Mouse (Mus musculus) forebrain, embryonic 13.5 days (tissue): ENCODE data around the gene Cdh6. TPM values are rescaled to one million over a fixed set of nuclear protein-coding genes. Genes with fewer than 3 reads are reported as not detected.

Experiments
- ATAC-seq: fragments of 200-750 bp; cut with Nextera tagmentation; 2 replicates; pipeline ENCODE4 v1.8.0; 2017
- H3K27ac ChIP-seq: fragments of 300-500 bp; sonication (generic); 2 replicates; pipeline ENCODE4 v1.5.1; 2015; ENCODE audit warnings: inconsistent platforms, mild to moderate bottlenecking, moderate library complexity
- H3K27me3 ChIP-seq: fragments of 300-500 bp; sonication (generic); 2 replicates; pipeline ENCODE4 v1.6.1; 2015; ENCODE audit warnings: mild to moderate bottlenecking, inconsistent platforms
- H3K36me3 ChIP-seq: fragments of 300-500 bp; sonication (generic); 2 replicates; pipeline ENCODE4 v1.6.1; 2015; ENCODE audit warnings: mild to moderate bottlenecking, inconsistent platforms; ENCODE audit not compliant: poor library complexity, severe bottlenecking
- H3K4me1 ChIP-seq: fragments of 300-500 bp; sonication (generic); 2 replicates; pipeline ENCODE4 v1.6.1; 2015; ENCODE audit warnings: inconsistent platforms
- H3K4me2 ChIP-seq: fragments of 300-500 bp; sonication (generic); 2 replicates; pipeline ENCODE4 v1.6.1; 2015; ENCODE audit warnings: inconsistent platforms, mild to moderate bottlenecking, moderate library complexity
- H3K4me3 ChIP-seq: fragments of 300-500 bp; sonication (generic); 2 replicates; pipeline ENCODE4 v1.5.1; 2015; ENCODE audit warnings: mild to moderate bottlenecking, inconsistent platforms
- H3K9ac ChIP-seq: fragments of 300-500 bp; sonication (generic); 2 replicates; pipeline ENCODE4 v1.6.1; 2015; ENCODE audit warnings: mild to moderate bottlenecking, inconsistent platforms
- H3K9me3 ChIP-seq: fragments of 300-500 bp; sonication (generic); replicated peaks from 2 replicates; pipeline ENCODE4 v1.6.1; 2016; ENCODE audit warnings: inconsistent platforms
- WGBS: fragments of 180-500 bp; shearing (Covaris S2); methylation state at CpG from one replicate; pipeline ENCODE4 v1.1.7; 2015; 5-methylcytosine and 5-hydroxymethylcytosine counted together
- polyA plus RNA-seq: library from polyadenylated mRNA; unstranded; fragments of >200 nt; fragmentation: Nextera tagmentation; extraction: Ambion mirVana; gene quantifications from 2 replicates; pipeline ENCODE4 v1.2.1, GENCODE M21; 2015

The Cdh6 gene
- polyA plus RNA-seq, 1 experiment from 2014 or later = 9.1 TPM

- H3K9me3 ChIP-seq = no peaks in the 10 kb centered on the region
- no peak overlapping the region for H3K27ac ChIP-seq
- no peaks in the 10 kb centered on the region for H3K4me1 ChIP-seq
- no peaks in the 10 kb centered on the region for H3K36me3 ChIP-seq
- no peak overlapping the region for H3K4me2 ChIP-seq
- no peak overlapping the region for H3K9ac ChIP-seq
- 63% methylated on average over 8 of the region's 8 CpGs for WGBS
- H3K4me3 ChIP-seq = no peak overlapping the region
- no peak for ATAC-seq
- no peaks in the 10 kb centered on the region for H3K27me3 ChIP-seq
Measured at GRCm38 (mm10) chr15:13181430-13181829, 8.0 kb upstream of the Cdh6 start.

GRCm38 (mm10) chr15:13181014-13181413, 7.5 kb upstream of the Cdh6 start:
- H3K9me3 ChIP-seq = no peaks in the 10 kb centered on the region
- peak; percentile 52 for ATAC-seq
- no peak overlapping the region for H3K4me2 ChIP-seq
- no peak overlapping the region for H3K27ac ChIP-seq
- peaks cover 2% of the 10 kb centered on the region for H3K27me3 ChIP-seq
- no peak overlapping the region for H3K9ac ChIP-seq
- no peak overlapping the region for H3K4me3 ChIP-seq
- 37% methylated on average over 4 of the region's 4 CpGs for WGBS
- no peaks in the 10 kb centered on the region for H3K4me1 ChIP-seq
- no peaks in the 10 kb centered on the region for H3K36me3 ChIP-seq

- no peak for ATAC-seq
- H3K4me2 ChIP-seq = no peak overlapping the region
- no peak overlapping the region for H3K4me3 ChIP-seq
- H3K9ac ChIP-seq = no peak overlapping the region
- no peaks in the 10 kb centered on the region for H3K9me3 ChIP-seq
- 22% methylated on average over 9 of the region's 9 CpGs for WGBS
- H3K27me3 ChIP-seq = peaks cover 15% of the 10 kb centered on the region
- no peaks in the 10 kb centered on the region for H3K36me3 ChIP-seq
- H3K4me1 ChIP-seq = peaks cover 24% of the 10 kb centered on the region
- no peak overlapping the region for H3K27ac ChIP-seq
Measured at GRCm38 (mm10) chr15:13175978-13176377, 2.5 kb upstream of the Cdh6 start.

GRCm38 (mm10) chr15:13174618-13174980, 1.1 kb upstream of the Cdh6 start:
- no peak for ATAC-seq
- H3K9ac ChIP-seq = no peak overlapping the region
- H3K36me3 ChIP-seq = no peaks in the 10 kb centered on the region
- peak overlapping the region; percentile 79 for H3K4me2 ChIP-seq
- peaks cover 27% of the 10 kb centered on the region for H3K4me1 ChIP-seq
- WGBS = 9% methylated on average over 6 of the region's 6 CpGs
- no peak overlapping the region for H3K27ac ChIP-seq
- H3K27me3 ChIP-seq = peaks cover 15% of the 10 kb centered on the region
- H3K4me3 ChIP-seq = peak overlapping the region; percentile 67; the same call in 1 of the 2 replicates
- no peaks in the 10 kb centered on the region for H3K9me3 ChIP-seq

- WGBS = under 1% methylated on average over 27 of the region's 27 CpGs
- no peaks in the 10 kb centered on the region for H3K9me3 ChIP-seq
- H3K27me3 ChIP-seq = peaks cover 15% of the 10 kb centered on the region
- no peak overlapping the region for H3K27ac ChIP-seq
- H3K4me1 ChIP-seq = peaks cover 27% of the 10 kb centered on the region
- peak overlapping the region; percentile 67 for H3K4me3 ChIP-seq
- peak overlapping the region; percentile 79 for H3K4me2 ChIP-seq
- H3K36me3 ChIP-seq = no peaks in the 10 kb centered on the region
- peak overlapping the region; percentile 77 for H3K9ac ChIP-seq
- peak; percentile 30 for ATAC-seq
Measured at GRCm38 (mm10) chr15:13173840-13174617, 554 bp upstream of the Cdh6 start.

- H3K4me2 ChIP-seq = peak overlapping the region; percentile 79
- ATAC-seq = 0 out of 2 replicates have a peak, but pooled peaks have one; percentile 6
- peak overlapping the region; percentile 87 for H3K27ac ChIP-seq
- H3K4me3 ChIP-seq = peak overlapping the region; percentile 67
- H3K27me3 ChIP-seq = peaks cover 15% of the 10 kb centered on the region
- no peaks in the 10 kb centered on the region for H3K9me3 ChIP-seq
- under 1% methylated on average over 26 of the region's 26 CpGs for WGBS
- peaks cover 27% of the 10 kb centered on the region for H3K4me1 ChIP-seq
- peak overlapping the region; percentile 77 for H3K9ac ChIP-seq
- no peaks in the 10 kb centered on the region for H3K36me3 ChIP-seq
Measured at GRCm38 (mm10) chr15:13172365-13173070, 957 bp downstream of the Cdh6 start.

GRCm38 (mm10) chr15:13171486-13172364, 1.8 kb downstream of the Cdh6 start:
- peaks cover 27% of the 10 kb centered on the region for H3K4me1 ChIP-seq
- peak overlapping the region; percentile 77 for H3K9ac ChIP-seq
- peaks cover 15% of the 10 kb centered on the region for H3K27me3 ChIP-seq
- H3K27ac ChIP-seq = no peak overlapping the region
- 2% methylated on average over 16 of the region's 16 CpGs for WGBS
- peak overlapping the region; percentile 79 for H3K4me2 ChIP-seq
- H3K9me3 ChIP-seq = no peaks in the 10 kb centered on the region
- no peaks in the 10 kb centered on the region for H3K36me3 ChIP-seq
- H3K4me3 ChIP-seq = peak overlapping the region; percentile 67
- ATAC-seq = no peak

GRCm38 (mm10) chr15:13165094-13165885, 8.2 kb downstream of the Cdh6 start:
- no peak for ATAC-seq
- H3K4me3 ChIP-seq = no peak overlapping the region
- no peaks in the 10 kb centered on the region for H3K9me3 ChIP-seq
- H3K4me1 ChIP-seq = peaks cover 7% of the 10 kb centered on the region
- 95% methylated on average over 13 of the region's 13 CpGs for WGBS
- H3K27ac ChIP-seq = no peak overlapping the region
- H3K36me3 ChIP-seq = no peaks in the 10 kb centered on the region
- no peak overlapping the region for H3K9ac ChIP-seq
- H3K4me2 ChIP-seq = no peak overlapping the region
- H3K27me3 ChIP-seq = no peaks in the 10 kb centered on the region

GRCm38 (mm10) chr15:13155820-13156219, 17.7 kb downstream of the Cdh6 start:
- H3K36me3 ChIP-seq = no peaks in the 10 kb centered on the region
- ATAC-seq = no peak
- no peak overlapping the region for H3K4me2 ChIP-seq
- 98% methylated on average over 5 of the region's 5 CpGs for whole genome bisulfite sequencing
- no peak overlapping the region for H3K9ac ChIP-seq
- no peaks in the 10 kb centered on the region for H3K27me3 ChIP-seq
- H3K4me1 ChIP-seq = peaks cover 6% of the 10 kb centered on the region; the same call in 1 of the 2 replicates
- H3K9me3 ChIP-seq = no peaks in the 10 kb centered on the region
- no peak overlapping the region for H3K4me3 ChIP-seq
- H3K27ac ChIP-seq = no peak overlapping the region

- Histone ChIP-seq H3K9me3 (no peaks in the 10 kb centered on the region), H3K27me3 (no peaks in the 10 kb centered on the region), H3K27ac (no peak overlapping the region), H3K4me3 (no peak overlapping the region), H3K36me3 (no peaks in the 10 kb centered on the region), H3K4me1 (peaks cover 6% of the 10 kb centered on the region; the same call in 1 of the 2 replicates), H3K4me2 (no peak overlapping the region), H3K9ac (no peak overlapping the region)
- 84% methylated on average over 6 of the region's 6 CpGs for WGBS
- no peak for ATAC-seq
Measured at GRCm38 (mm10) chr15:13155418-13155817, 18.1 kb downstream of the Cdh6 start.

GRCm38 (mm10) chr15:13141983-13142382, 31.5 kb downstream of the Cdh6 start:
- Histone ChIP-seq H3K27me3 (no peaks in the 10 kb centered on the region), H3K9ac (no peak overlapping the region), H3K36me3 (no peaks in the 10 kb centered on the region), H3K4me1 (peaks cover 5% of the 10 kb centered on the region), H3K4me3 (no peak overlapping the region), H3K9me3 (peaks cover 9% of the 10 kb centered on the region; the same call in 1 of the 2 replicates), H3K27ac (no peak overlapping the region), H3K4me2 (no peak overlapping the region)
- no peak for ATAC-seq
- WGBS = 62% methylated on average over 4 of the region's 4 CpGs
